Mouse (Mus musculus): Measurements from ENCODE around the gene Zmynd10.
"Not testable (repeated sequence)": the region's sequence is repeated elsewhere in the genome, so short reads cannot be mapped to it uniquely, and the experiment has no call there.

Gene Zmynd10

DNA sequence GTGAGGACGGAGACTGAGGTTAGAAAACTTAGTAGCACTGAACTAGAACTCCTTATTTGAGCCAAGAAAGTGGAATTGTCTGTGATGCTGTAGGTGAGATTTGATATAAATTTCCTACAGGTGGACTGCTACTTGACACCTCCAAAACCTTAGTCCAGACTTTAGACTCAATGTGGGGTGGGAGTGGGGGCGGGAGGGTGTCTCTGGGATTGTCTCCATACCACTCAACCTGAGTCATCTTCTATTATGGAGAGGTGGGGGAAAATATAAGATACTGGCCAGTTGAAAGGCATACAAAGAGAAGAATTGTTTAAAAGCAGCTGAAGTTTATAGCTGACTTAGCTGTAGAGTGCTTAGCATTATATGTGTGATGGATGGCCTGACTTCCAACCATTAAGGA, 8.6 kb downstream of the Zmynd10 start:
- DNase-seq = no peak

- DNase-seq = no peak
Measured at GRCm38 (mm10) chr9:107556346-107556745, 9.2 kb downstream of the Zmynd10 start.

DNA sequence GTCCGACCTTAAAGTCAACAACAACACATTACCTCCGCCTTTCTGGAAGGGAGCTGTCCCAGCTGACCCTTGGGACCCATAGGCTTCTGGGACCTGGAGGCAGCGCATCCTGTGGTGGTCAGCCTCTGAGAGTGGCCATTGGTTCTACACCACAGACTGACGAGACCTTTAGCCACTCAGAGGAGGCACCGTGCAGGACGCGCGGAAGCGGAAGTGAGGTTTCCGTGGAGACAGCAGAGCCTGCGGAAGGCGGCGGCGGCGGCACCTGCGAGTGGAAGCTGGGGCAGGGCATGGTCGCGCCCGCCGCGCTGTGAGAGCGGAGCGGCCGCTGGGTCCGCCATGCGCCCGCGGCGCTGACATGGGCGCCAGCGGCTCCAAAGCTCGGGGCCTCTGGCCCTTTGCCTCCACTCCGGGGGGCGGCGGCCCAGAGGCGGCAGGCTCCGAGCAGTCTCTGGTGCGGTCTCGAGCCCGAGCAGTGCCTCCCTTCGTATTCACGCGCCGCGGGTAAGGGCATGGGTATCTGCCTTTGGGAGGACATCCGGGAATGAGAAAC, 16.0 kb downstream of the Zmynd10 start, which contains the start of gene Tusc2:
TSS of gene Tusc2 (plus strand) at position 227 of the 553 bp plus-strand sequence.
- DNase-seq = peak; percentile 100

GRCm38 (mm10) chr9:107565556-107565955, 18.5 kb downstream of the Zmynd10 start:
- not testable (repeated sequence) for DNase-seq

GRCm38 (mm10) chr9:107566041-107566709, 19.1 kb downstream of the Zmynd10 start:
- DNase-seq = peak; percentile 98

DNA sequence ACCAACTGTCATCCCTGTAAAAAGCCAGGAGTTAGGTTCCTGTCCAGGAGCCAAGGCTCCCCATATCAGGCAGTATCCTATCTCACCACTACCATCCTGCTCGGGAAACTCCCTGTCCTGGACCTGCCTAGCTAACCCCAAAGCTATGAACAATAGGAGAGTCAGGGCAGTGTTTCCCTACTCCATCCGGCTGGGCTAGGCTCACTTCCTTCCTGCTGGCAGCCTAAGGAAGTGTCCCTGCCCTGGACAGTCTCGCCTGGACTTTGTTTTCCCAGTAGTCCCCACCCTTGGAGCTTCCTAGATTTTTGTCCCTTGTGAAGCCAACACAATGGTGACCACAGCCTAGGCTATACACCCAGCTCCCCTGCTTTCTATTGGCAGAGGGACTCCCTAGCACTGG, 19.8 kb downstream of the Zmynd10 start:
- DNase-seq = peak; percentile 99

DNA sequence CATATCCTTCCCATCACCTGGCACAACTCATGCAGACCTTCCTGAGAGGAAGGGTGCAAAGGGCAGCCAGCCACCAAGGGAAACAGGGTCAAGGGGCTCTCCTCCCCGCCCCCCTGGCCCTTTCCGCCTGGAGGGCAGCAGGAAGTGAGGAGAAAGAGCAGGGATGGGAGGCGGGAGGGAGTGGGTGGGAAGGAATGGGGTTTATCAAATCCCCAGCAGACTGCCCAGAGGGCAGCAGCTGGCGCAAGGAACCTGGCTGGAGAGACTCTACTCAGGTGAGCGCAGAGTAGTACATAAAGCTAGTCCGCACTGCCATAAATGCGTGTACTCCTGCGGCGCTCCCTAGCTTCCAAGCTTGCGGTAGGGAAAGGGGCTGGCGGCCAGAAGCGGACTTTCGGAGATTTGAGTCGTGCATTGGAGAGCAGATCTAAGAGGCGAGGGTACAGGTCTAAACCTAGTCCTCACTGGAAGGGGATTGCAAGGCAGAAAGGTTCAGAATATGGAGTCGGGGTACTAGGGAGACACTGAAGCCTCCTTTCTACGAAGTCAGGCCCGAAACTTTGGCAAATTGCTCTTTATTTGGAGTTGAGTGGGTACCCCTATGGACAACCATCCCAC, 20.7 kb downstream of the Zmynd10 start, which contains the start of gene Hyal2:
TSS of gene Hyal2 (plus strand) at position 244 of the 618 bp plus-strand sequence.
- peak; percentile 98 for DNase-seq

- peak; percentile 99 for DNase-seq
Measured at GRCm38 (mm10) chr9:107568331-107569261, 21.5 kb downstream of the Zmynd10 start.

DNA sequence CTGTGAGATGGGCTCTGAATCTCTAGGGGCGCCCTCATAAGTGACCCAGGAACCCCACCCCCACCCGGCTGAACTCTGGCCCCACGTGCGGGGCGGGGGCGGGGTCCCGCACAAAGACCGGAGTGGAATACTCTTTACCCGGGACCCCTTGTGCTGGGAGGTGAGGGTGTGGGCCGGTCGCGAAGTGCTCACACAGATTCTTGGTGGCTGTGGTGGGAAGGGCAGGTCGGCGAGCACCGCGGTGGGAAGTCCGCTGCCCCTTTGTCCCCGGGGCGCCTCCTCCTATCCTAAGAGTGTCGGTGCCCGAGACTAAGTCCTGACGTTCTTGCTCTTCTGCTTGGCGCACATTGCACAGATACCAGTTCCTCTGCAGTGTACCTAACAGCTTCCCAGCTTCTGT, 22.2 kb downstream of the Zmynd10 start:
- no peak for DNase-seq

DNA sequence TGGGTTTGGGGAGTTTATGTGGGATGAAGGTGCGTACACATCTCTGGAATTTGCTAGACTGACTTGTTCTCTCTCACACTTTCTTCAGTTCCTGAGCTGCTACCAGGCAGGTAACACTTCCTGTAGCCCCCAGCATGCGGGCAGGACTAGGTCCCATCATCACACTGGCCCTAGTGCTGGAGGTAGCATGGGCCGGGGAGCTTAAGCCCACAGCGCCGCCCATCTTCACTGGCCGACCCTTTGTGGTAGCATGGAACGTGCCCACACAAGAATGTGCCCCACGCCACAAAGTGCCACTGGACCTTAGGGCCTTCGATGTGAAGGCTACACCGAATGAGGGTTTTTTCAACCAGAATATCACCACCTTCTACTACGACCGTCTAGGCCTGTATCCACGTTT, 22.9 kb downstream of the Zmynd10 start:
- DNase-seq = peak; percentile 94

DNA sequence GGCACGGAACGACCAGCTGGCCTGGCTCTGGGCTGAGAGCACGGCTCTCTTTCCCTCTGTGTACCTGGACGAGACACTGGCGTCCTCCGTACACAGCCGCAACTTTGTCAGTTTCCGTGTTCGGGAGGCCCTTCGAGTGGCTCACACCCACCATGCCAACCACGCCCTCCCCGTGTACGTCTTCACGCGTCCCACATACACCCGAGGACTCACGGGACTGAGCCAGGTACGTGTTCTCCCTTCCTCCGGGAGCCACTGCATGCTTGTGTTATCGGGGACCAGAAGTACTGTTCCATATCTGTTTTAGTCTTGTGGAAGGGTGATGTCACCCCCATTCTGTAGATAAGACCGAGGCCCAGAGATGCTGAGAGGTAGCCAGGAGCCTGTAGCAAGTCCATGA, 23.7 kb downstream of the Zmynd10 start:
- no peak for DNase-seq

GRCm38 (mm10) chr9:107571534-107572326, 24.6 kb downstream of the Zmynd10 start:
- DNase-seq = peak; percentile 98

- DNase-seq = peak; percentile 95
Measured at GRCm38 (mm10) chr9:107572327-107572662, 25.2 kb downstream of the Zmynd10 start.

GRCm38 (mm10) chr9:107573774-107574173, 26.7 kb downstream of the Zmynd10 start:
- DNase-seq = not testable (repeated sequence)

GRCm38 (mm10) chr9:107575579-107576356, 28.7 kb downstream of the Zmynd10 start:
- no peak for DNase-seq

- peak; percentile 99 for DNase-seq
Measured at GRCm38 (mm10) chr9:107576357-107577107, 29.4 kb downstream of the Zmynd10 start, which contains the start of gene Hyal1. TSS of gene Hyal1 (plus strand) at chr9:107576927.

- DNase-seq = no peak
Measured at GRCm38 (mm10) chr9:107577871-107578270, 30.8 kb downstream of the Zmynd10 start.

- DNase-seq = no peak
Measured at GRCm38 (mm10) chr9:107578587-107578986, 31.5 kb downstream of the Zmynd10 start, which contains the start of gene Naa80. TSS of gene Naa80 (plus strand) at chr9:107578887.

GRCm38 (mm10) chr9:107579023-107579900, 32.2 kb downstream of the Zmynd10 start:
- DNase-seq = peak; percentile 95
